Mouse (Mus musculus): ENCODE data around the gene Intu. TPM values are rescaled to one million over a fixed set of nuclear protein-coding genes. Genes with fewer than 3 reads are reported as not detected.
A peak's percentile ranks its signal among the peaks of the same experiment; 100 is the strongest.

Intu gene
- 3.9 and 4.1 TPM in 2 replicates for polyA plus RNA-seq (2015; fragmentation: Nextera tagmentation; extraction: Ambion mirVana)

DNA sequence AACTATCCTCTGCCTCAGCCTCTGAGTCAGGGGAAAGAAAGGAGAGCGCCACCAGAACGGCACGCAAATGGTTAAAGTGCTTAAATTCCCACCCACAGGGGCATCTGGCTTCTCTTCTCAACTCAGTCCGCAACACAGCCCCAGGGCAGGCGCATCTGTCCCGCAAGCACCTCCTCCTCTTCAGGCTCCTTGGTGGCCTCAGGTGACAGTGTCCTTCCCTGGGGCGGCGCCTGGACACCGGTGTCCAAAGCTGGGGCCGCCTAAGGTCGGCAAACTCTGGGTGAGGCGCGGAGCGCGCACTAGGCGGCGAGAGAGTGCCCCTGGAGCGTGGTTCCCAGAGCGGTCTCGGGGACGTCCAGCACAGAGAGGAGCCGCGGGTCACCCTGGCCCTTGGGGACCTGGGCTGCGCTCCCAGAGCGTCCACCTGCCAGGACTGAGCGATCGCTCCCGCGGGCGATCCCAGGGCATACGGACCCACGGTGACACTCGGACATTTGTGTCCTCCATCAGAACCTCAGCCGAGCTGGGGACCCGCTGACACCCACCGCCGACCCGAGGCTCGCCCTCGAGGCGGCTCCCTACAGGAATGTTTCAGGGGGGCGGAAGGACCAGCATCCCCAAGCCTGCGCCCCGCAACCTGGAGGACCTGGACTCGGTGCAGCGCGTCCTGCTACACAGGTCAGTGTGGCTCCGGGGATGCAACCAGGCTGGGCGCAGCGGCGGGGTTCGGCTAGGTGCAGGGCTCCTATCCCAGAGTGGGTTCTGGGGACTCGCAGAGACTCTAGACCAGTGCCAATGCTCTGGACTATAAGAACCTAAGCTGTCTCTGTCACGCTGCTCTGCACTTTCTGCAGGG, at the start of gene Intu:
Gene Intu, plus strand, starts transcription at position 1 of the 856 bp plus-strand sequence.
- Histone ChIP-seq H3K4me3 (replicated peaks; ENCODE audit: low read length) (peak within 1 kb of the TSS; percentile 50), H3K9ac (replicated peaks; ENCODE audit: low read depth, low read length) (peak within 1 kb of the TSS; percentile 55), H3K27me3 (replicated peaks; ENCODE audit: control insufficient read depth, insufficient read depth, low read length) (peaks cover 4% of the 10 kb centered on the region; the same call in 1 of the 2 replicates), H3K4me2 (ENCODE audit: low read length) (peak within 1 kb of the TSS; percentile 88), H3K4me1 (replicated peaks; ENCODE audit: control insufficient read depth, insufficient read depth, low read length) (peaks cover 15% of the 10 kb centered on the region), H3K36me3 (ENCODE audit: control insufficient read depth, insufficient read depth) (no peaks in the 10 kb centered on the region), H3K27ac (ENCODE audit: low read length) (no peak within 1 kb of the TSS), H3K9me3 (ENCODE audit: control insufficient read depth, low read length) (no peaks in the 10 kb centered on the region)
- under 1% methylated on average over 54 of the region's 54 CpGs for WGBS
- peak; percentile 85 for ATAC-seq

DNA sequence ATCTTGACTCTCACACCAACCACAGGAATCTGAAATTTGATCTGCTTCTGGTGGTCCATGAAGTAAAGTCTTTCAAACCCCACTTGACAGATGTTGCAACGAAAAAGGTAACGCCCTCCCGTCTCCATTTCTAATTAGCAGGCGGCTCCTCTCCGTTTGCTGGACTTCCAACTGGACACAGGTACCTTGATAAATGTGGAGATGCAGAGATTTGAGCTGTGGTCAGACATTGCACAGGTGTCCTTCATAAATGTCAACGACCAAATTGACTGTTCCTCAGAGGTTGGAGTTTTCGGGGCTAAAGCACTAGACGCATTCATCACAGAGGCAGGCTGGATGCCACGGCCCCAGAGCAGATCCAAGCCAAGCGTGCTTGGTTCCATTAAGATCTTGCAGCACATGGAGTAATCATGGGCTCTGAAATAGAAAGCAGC, 47.8 kb upstream of the Intu start:
- no peak for ATAC-seq
- H3K27me3 ChIP-seq (replicated peaks; ENCODE audit: control insufficient read depth, insufficient read depth, low read length) = no peaks in the 10 kb centered on the region
- no peaks in the 10 kb centered on the region; the same call in 1 of the 2 replicates for H3K9me3 ChIP-seq (ENCODE audit: control insufficient read depth, low read length)
- WGBS = 75% methylated on average over 10 of the region's 10 CpGs
- H3K9ac ChIP-seq (replicated peaks; ENCODE audit: low read depth, low read length) = no peak overlapping the region
- no peaks in the 10 kb centered on the region for H3K36me3 ChIP-seq (ENCODE audit: control insufficient read depth, insufficient read depth)
- H3K27ac ChIP-seq (ENCODE audit: low read length) = no peak overlapping the region
- H3K4me3 ChIP-seq (replicated peaks; ENCODE audit: low read length) = no peak overlapping the region
- H3K4me1 ChIP-seq (replicated peaks; ENCODE audit: control insufficient read depth, insufficient read depth, low read length) = no peaks in the 10 kb centered on the region
- H3K4me2 ChIP-seq (ENCODE audit: low read length) = no peak overlapping the region

DNA sequence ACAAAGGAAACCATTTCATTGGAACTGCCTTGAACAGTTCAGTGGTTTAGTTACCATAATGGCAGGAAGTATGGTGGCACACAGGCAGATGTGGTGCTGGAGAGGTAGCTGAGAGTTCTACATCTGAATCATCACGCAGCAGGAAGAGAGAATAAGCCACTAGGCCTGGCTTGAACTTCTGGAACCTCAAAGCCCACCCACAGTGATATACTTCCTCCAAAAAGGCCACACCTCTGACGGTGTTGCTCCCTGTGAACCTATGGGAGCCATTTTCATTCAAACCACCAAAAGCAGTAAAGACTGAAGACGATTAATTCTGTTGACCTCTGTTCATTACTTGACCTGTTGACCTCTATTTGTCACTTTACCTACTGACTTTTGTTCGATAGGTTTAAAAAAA, 43.7 kb upstream of the Intu start:
- H3K9ac ChIP-seq (replicated peaks; ENCODE audit: low read depth, low read length) = no peak overlapping the region
- no peaks in the 10 kb centered on the region for H3K36me3 ChIP-seq (ENCODE audit: control insufficient read depth, insufficient read depth)
- ATAC-seq = no peak
- WGBS = 84% methylated on average over 4 of the region's 4 CpGs
- H3K27me3 ChIP-seq (replicated peaks; ENCODE audit: control insufficient read depth, insufficient read depth, low read length) = no peaks in the 10 kb centered on the region
- no peak overlapping the region for H3K4me3 ChIP-seq (replicated peaks; ENCODE audit: low read length)
- no peak overlapping the region for H3K4me2 ChIP-seq (ENCODE audit: low read length)
- H3K27ac ChIP-seq (ENCODE audit: low read length) = no peak overlapping the region
- H3K4me1 ChIP-seq (replicated peaks; ENCODE audit: control insufficient read depth, insufficient read depth, low read length) = no peaks in the 10 kb centered on the region
- H3K9me3 ChIP-seq (ENCODE audit: control insufficient read depth, low read length) = no peaks in the 10 kb centered on the region; the same call in 1 of the 2 replicates

DNA sequence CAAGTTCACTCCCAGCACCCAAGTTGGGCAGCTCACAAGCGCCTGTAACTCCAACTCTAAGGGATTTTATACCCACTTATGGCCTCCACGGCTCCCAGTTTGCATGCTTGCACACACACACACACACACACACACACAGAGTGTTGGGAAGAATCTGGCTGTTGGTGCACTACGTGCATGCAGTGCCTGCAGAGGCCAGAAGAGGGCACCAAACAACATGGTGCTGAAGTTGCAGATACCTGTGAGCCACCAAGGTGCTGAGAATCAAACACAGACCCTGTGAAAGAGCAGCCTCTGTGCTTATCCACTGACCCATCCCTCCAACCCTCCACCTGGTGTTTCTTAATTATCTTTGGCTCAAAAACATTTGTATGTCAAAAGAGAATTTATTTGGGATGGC, 39.3 kb upstream of the Intu start:
- no peaks in the 10 kb centered on the region for H3K27me3 ChIP-seq (replicated peaks; ENCODE audit: control insufficient read depth, insufficient read depth, low read length)
- H3K4me2 ChIP-seq (ENCODE audit: low read length) = no peak overlapping the region
- H3K4me3 ChIP-seq (replicated peaks; ENCODE audit: low read length) = no peak overlapping the region
- no peaks in the 10 kb centered on the region for H3K36me3 ChIP-seq (ENCODE audit: control insufficient read depth, insufficient read depth)
- H3K9me3 ChIP-seq (ENCODE audit: control insufficient read depth, low read length) = no peaks in the 10 kb centered on the region
- 80% methylated on average over 3 of the region's 3 CpGs for WGBS
- H3K9ac ChIP-seq (replicated peaks; ENCODE audit: low read depth, low read length) = no peak overlapping the region
- H3K27ac ChIP-seq (ENCODE audit: low read length) = no peak overlapping the region
- no peak for ATAC-seq
- H3K4me1 ChIP-seq (replicated peaks; ENCODE audit: control insufficient read depth, insufficient read depth, low read length) = no peaks in the 10 kb centered on the region

DNA sequence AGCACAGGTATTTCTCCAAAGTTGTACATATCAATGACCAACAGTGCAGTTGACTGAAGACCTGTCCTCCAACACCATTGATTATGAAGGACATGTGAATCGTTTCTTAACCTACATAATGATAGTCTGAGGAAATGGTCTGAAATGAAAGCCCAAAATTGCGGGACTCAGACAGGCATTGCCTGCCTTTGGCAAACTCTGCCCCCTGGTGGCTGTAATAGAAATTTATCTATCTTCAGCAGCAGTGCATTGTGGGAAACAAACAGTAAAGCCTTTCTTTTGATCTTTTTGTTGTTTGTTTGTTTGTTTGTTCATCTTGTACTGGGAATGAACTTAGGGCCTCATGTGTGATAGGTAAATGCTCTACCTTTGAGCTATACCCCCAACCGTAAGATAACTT, 32.2 kb upstream of the Intu start:
- Histone ChIP-seq H3K9me3 (ENCODE audit: control insufficient read depth, low read length) (no peaks in the 10 kb centered on the region), H3K9ac (replicated peaks; ENCODE audit: low read depth, low read length) (no peak overlapping the region), H3K27me3 (replicated peaks; ENCODE audit: control insufficient read depth, insufficient read depth, low read length) (no peaks in the 10 kb centered on the region), H3K36me3 (ENCODE audit: control insufficient read depth, insufficient read depth) (no peaks in the 10 kb centered on the region), H3K4me1 (replicated peaks; ENCODE audit: control insufficient read depth, insufficient read depth, low read length) (no peaks in the 10 kb centered on the region), H3K4me3 (replicated peaks; ENCODE audit: low read length) (no peak overlapping the region), H3K4me2 (ENCODE audit: low read length) (no peak overlapping the region), H3K27ac (ENCODE audit: low read length) (no peak overlapping the region)
- ATAC-seq = no peak
- WGBS = 91% methylated on average over 3 of the region's 3 CpGs

DNA sequence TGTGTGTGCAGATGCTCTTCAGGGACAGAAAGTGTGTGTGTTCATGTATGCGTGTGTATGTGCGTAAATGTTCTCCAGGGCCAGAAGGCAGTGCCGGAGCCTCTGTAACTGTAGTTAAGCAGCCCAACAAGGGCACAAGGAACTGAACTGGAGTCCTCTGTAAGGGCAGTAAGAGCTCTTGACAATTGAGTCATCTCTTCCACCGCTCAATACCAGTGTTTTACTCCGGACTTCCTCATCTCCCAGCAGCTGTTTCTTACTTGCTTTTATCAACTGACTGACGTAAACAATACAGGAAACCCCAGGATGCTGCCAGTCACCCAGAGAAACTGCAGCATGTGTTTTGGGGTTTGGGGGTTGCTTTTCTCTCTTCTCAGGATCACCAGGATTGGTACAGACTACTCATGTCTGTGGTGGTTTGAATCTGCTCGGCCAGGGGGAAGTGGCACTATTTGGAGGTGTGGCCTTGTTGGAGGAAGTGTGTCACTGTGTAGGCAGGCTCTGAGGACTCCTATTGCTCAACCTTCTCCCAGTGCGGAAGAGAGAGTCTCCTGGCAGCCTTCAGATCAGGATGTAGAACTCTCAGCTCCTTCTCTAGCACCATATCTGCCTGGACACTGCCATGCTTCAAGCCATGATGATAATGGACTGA, 30.8 kb upstream of the Intu start:
- H3K36me3 ChIP-seq (ENCODE audit: control insufficient read depth, insufficient read depth) = no peaks in the 10 kb centered on the region
- H3K27me3 ChIP-seq (replicated peaks; ENCODE audit: control insufficient read depth, insufficient read depth, low read length) = no peaks in the 10 kb centered on the region
- H3K4me1 ChIP-seq (replicated peaks; ENCODE audit: control insufficient read depth, insufficient read depth, low read length) = no peaks in the 10 kb centered on the region
- H3K4me2 ChIP-seq (ENCODE audit: low read length) = no peak overlapping the region
- H3K27ac ChIP-seq (ENCODE audit: low read length) = no peak overlapping the region
- H3K9ac ChIP-seq (replicated peaks; ENCODE audit: low read depth, low read length) = no peak overlapping the region
- WGBS = 86% methylated on average over 8 of the region's 8 CpGs
- H3K4me3 ChIP-seq (replicated peaks; ENCODE audit: low read length) = no peak overlapping the region
- no peaks in the 10 kb centered on the region for H3K9me3 ChIP-seq (ENCODE audit: control insufficient read depth, low read length)
- ATAC-seq = no peak

DNA sequence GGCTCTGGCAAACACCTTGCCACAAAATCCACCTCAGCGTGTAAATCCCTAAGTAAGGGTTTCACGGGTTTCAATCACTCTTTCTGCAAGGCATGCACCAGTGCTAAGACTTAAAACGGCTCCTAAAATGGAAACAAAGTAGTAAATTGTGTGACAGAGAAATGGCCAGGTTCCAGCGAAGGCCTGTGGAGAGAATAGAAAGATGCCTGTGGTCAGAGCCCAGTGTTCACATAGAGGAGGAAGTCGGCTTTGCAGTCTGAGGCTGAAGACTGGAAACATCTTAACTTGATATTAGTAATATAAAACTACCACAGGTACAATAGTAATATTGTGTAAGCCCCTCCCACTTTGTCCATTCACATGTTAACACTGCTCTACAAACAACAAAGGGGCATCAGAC, 26.7 kb upstream of the Intu start:
- Histone ChIP-seq H3K9me3 (ENCODE audit: control insufficient read depth, low read length) (no peaks in the 10 kb centered on the region), H3K36me3 (ENCODE audit: control insufficient read depth, insufficient read depth) (no peaks in the 10 kb centered on the region), H3K4me1 (replicated peaks; ENCODE audit: control insufficient read depth, insufficient read depth, low read length) (no peaks in the 10 kb centered on the region), H3K4me3 (replicated peaks; ENCODE audit: low read length) (no peak overlapping the region), H3K9ac (replicated peaks; ENCODE audit: low read depth, low read length) (no peak overlapping the region), H3K4me2 (ENCODE audit: low read length) (no peak overlapping the region), H3K27ac (ENCODE audit: low read length) (no peak overlapping the region), H3K27me3 (replicated peaks; ENCODE audit: control insufficient read depth, insufficient read depth, low read length) (no peaks in the 10 kb centered on the region)
- WGBS = 82% methylated on average over 5 of the region's 5 CpGs
- no peak for ATAC-seq

DNA sequence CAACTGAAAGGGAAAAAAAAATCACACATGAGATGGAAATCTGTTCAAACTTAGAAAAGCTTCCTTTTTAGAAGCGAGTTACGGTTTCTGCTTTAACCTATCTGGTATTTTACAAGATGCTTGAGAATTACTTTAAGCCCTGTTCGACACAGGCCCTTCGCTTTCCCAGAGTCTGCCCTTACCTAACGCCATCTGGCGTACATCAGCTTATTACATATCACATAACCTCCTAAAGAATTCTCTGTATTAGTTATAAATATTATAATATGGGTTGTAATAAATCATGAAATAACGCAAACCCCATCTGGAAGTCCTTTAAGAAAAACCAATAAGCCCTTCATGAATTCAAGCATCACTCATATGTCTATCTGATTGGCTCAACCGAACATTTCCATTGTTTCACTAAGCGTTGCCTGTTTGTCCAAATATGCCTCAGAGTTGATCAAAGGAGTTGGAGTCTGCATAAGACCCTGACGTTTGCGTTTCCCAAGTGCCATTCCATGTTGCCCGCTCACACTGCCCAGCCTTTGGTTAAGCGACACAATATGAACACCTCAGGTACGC, 25.6 kb upstream of the Intu start:
- Histone ChIP-seq H3K4me3 (replicated peaks; ENCODE audit: low read length) (no peak overlapping the region), H3K27ac (ENCODE audit: low read length) (no peak overlapping the region), H3K4me2 (ENCODE audit: low read length) (no peak overlapping the region), H3K36me3 (ENCODE audit: control insufficient read depth, insufficient read depth) (no peaks in the 10 kb centered on the region), H3K27me3 (replicated peaks; ENCODE audit: control insufficient read depth, insufficient read depth, low read length) (no peaks in the 10 kb centered on the region), H3K9ac (replicated peaks; ENCODE audit: low read depth, low read length) (no peak overlapping the region), H3K9me3 (ENCODE audit: control insufficient read depth, low read length) (no peaks in the 10 kb centered on the region), H3K4me1 (replicated peaks; ENCODE audit: control insufficient read depth, insufficient read depth, low read length) (no peaks in the 10 kb centered on the region)
- 96% methylated on average over 14 of the region's 14 CpGs for WGBS
- no peak for ATAC-seq

DNA sequence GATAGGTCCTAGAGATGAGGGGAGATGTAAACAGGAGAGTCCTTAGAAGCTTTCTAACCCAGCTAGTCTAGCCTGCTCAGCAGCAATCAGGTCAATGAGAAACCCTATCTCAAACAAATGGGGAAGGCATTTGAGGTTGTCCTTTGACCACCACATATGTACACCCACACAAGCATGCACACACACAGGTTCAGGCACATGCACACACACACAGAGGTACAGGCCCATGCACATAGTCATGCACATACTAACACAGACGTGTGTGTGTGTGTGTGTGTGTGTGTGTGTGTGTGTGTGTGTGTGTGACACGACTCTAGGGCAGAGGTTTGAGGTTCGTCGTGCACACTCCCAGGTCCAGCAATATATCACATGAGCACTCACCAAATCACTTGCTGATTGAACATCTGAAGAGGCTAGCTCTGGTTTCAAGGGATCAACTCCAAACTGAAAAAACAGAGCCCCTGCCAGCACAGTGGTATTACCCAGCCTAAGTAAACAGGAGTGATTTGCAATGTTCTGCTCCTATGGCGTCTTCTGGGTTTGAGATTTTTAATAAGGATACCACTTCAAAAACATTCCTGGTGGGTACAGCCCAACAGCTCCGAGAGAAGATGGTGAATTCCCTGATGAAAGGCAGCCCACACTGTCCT, 22.0 kb upstream of the Intu start:
- no peak overlapping the region for H3K9ac ChIP-seq (replicated peaks; ENCODE audit: low read depth, low read length)
- no peaks in the 10 kb centered on the region for H3K9me3 ChIP-seq (ENCODE audit: control insufficient read depth, low read length)
- ATAC-seq = no peak
- WGBS = 88% methylated on average over 6 of the region's 6 CpGs
- H3K36me3 ChIP-seq (ENCODE audit: control insufficient read depth, insufficient read depth) = no peaks in the 10 kb centered on the region
- H3K4me1 ChIP-seq (replicated peaks; ENCODE audit: control insufficient read depth, insufficient read depth, low read length) = no peaks in the 10 kb centered on the region
- no peaks in the 10 kb centered on the region for H3K27me3 ChIP-seq (replicated peaks; ENCODE audit: control insufficient read depth, insufficient read depth, low read length)
- H3K4me3 ChIP-seq (replicated peaks; ENCODE audit: low read length) = no peak overlapping the region
- no peak overlapping the region for H3K27ac ChIP-seq (ENCODE audit: low read length)
- no peak overlapping the region for H3K4me2 ChIP-seq (ENCODE audit: low read length)

Data from forebrain, embryonic 16.5 days (tissue).